Mouse (Mus musculus) heart, embryonic 13.5 days (tissue): ENCODE measurements around the gene Ank3. TPM values are rescaled to one million over a fixed set of nuclear protein-coding genes. Genes with fewer than 3 reads are reported as not detected.
A peak's percentile ranks its signal among the peaks of the same experiment; 100 is the strongest.

Source experiments
- ATAC-seq: fragments of 200-750 bp; cut with Nextera tagmentation; 2 replicates; pipeline ENCODE4 v1.8.0; 2017; ENCODE audit warnings: moderate TSS enrichment; ENCODE audit not compliant: insufficient number of reproducible peaks, low FRiP score, low TSS enrichment; ENCODE audit errors: extremely low read depth
- H3K27ac ChIP-seq: fragments of 300-500 bp; sonication (generic); replicated peaks from 2 replicates; pipeline ENCODE4 v1.5.1; 2015; ENCODE audit warnings: moderate library complexity, mild to moderate bottlenecking, inconsistent platforms
- H3K27me3 ChIP-seq: fragments of 300-500 bp; sonication (generic); replicated peaks from 2 replicates; pipeline ENCODE4 v1.6.1; 2015; ENCODE audit warnings: mild to moderate bottlenecking, inconsistent platforms
- H3K36me3 ChIP-seq: fragments of 300-500 bp; sonication (generic); 2 replicates; pipeline ENCODE4 v1.6.1; 2015; ENCODE audit warnings: mild to moderate bottlenecking, inconsistent platforms
- H3K4me1 ChIP-seq: fragments of 300-500 bp; sonication (generic); 2 replicates; pipeline ENCODE4 v1.6.1; 2015; ENCODE audit warnings: inconsistent platforms
- H3K4me2 ChIP-seq: fragments of 300-500 bp; sonication (generic); 2 replicates; pipeline ENCODE4 v1.6.1; 2015; ENCODE audit warnings: inconsistent platforms, mild to moderate bottlenecking, moderate library complexity
- H3K4me3 ChIP-seq: fragments of 300-500 bp; sonication (generic); 2 replicates; pipeline ENCODE4 v1.5.1; 2015; ENCODE audit warnings: moderate library complexity, mild to moderate bottlenecking, inconsistent platforms
- H3K9ac ChIP-seq: fragments of 300-500 bp; sonication (generic); 2 replicates; pipeline ENCODE4 v1.6.1; 2015; ENCODE audit warnings: inconsistent platforms, mild to moderate bottlenecking, moderate library complexity
- H3K9me3 ChIP-seq: fragments of 300-500 bp; sonication (generic); 2 replicates; pipeline ENCODE4 v1.6.1; 2016; ENCODE audit warnings: inconsistent platforms
- WGBS: fragments of 180-500 bp; shearing (Covaris S2); methylation state at CpG from one replicate; pipeline ENCODE4 v1.1.7; 2015; ENCODE audit warnings: mixed read lengths; 5-methylcytosine and 5-hydroxymethylcytosine counted together
- polyA plus RNA-seq: library from polyadenylated mRNA; unstranded; fragments of >200 nt; fragmentation: Nextera tagmentation; extraction: Ambion mirVana; gene quantifications from 2 replicates; pipeline ENCODE4 v1.2.1, GENCODE M21; 2015

Ank3 gene
- polyA plus RNA-seq, 1 experiment from 2014 or later, result 30.8 TPM

DNA sequence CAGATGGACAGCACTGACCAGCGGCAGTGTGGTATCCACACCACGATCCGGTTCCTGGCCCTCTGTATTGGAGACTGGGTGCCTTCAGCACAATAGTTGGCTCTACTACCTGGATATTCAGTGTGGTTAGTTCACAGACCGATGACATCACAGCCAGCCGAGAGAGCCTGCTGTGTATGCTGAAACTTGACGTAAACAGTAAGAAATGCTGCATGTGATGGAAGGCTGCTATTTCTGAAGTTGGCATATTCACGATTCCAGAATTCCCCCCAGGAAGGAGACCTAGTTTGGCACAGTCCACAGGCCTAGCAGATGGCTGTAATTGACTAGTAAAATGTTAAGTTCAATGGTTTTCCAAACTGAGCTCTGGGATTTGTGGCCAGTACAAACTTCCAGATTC lies 521.2 kb downstream of the Ank3 start:
- ATAC-seq, result no peak
- Histone ChIP-seq H3K9me3 (no peaks in the 10 kb centered on the region), H3K4me3 (no peak overlapping the region), H3K4me1 (peaks cover 28% of the 10 kb centered on the region), H3K27me3 (no peaks in the 10 kb centered on the region), H3K27ac (no peak overlapping the region), H3K4me2 (no peak overlapping the region), H3K36me3 (peaks cover 17% of the 10 kb centered on the region), H3K9ac (no peak overlapping the region)
- 79% methylated on average over 7 of the region's 7 CpGs for WGBS

- Histone ChIP-seq H3K4me1 (peaks cover 51% of the 10 kb centered on the region), H3K4me3 (no peak overlapping the region), H3K9me3 (no peaks in the 10 kb centered on the region), H3K4me2 (no peak overlapping the region), H3K27ac (0 out of 2 replicates have a peak overlapping the region, but pooled peaks have one; percentile 43), H3K36me3 (peaks cover 17% of the 10 kb centered on the region), H3K9ac (no peak overlapping the region), H3K27me3 (no peaks in the 10 kb centered on the region)
- 79% methylated on average over 5 of the region's 5 CpGs for WGBS
- no peak for ATAC-seq
These were observed 523.5 kb downstream of the Ank3 start for GRCm38 (mm10) chr10:69922076-69922475.

GRCm38 (mm10) chr10:69923801-69924200 lies 525.2 kb downstream of the Ank3 start:
- peaks cover 19% of the 10 kb centered on the region for H3K36me3 ChIP-seq
- peak overlapping the region; percentile 69 for H3K4me2 ChIP-seq
- 0 out of 2 replicates have a peak overlapping the region, but pooled peaks have one; percentile 10 for H3K9ac ChIP-seq
- ATAC-seq, result no peak
- no peaks in the 10 kb centered on the region for H3K27me3 ChIP-seq
- no peaks in the 10 kb centered on the region for H3K9me3 ChIP-seq
- peaks cover 56% of the 10 kb centered on the region for H3K4me1 ChIP-seq
- peak overlapping the region; percentile 52 for H3K4me3 ChIP-seq
- 0 out of 2 replicates have a peak overlapping the region, but pooled peaks have one; percentile 1 for H3K27ac ChIP-seq
- 12% methylated on average over 8 of the region's 8 CpGs for WGBS

DNA sequence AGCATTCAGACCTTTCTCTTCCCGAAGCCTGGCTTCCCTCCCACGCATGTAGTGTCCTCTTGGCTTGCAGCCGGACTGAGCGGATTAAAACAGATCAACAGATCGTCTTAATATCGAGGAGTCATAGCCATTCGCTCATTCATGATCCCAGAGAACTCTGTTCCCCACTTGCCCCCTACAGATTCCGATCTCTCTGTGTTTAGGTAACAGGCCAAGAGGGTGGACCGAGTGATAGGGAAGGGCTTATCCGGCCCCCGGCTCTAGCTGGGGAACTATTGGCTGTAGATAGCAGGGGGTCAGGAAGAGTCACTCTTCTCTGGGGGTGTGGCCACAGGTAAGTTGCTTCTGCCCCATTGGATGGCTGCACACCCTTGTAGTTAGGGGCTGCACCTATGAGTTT lies 525.7 kb downstream of the Ank3 start:
- ATAC-seq, result peak; percentile 79
- no peaks in the 10 kb centered on the region for H3K27me3 ChIP-seq
- peak overlapping the region; percentile 69 for H3K4me2 ChIP-seq
- H3K4me3 ChIP-seq, result peak overlapping the region; percentile 52
- H3K9ac ChIP-seq, result peak overlapping the region; percentile 77; the same call in 1 of the 2 replicates
- peaks cover 17% of the 10 kb centered on the region for H3K36me3 ChIP-seq
- 5% methylated on average over 11 of the region's 11 CpGs for WGBS
- H3K9me3 ChIP-seq, result no peaks in the 10 kb centered on the region
- peaks cover 56% of the 10 kb centered on the region for H3K4me1 ChIP-seq
- H3K27ac ChIP-seq, result 0 out of 2 replicates have a peak overlapping the region, but pooled peaks have one; percentile 1

DNA sequence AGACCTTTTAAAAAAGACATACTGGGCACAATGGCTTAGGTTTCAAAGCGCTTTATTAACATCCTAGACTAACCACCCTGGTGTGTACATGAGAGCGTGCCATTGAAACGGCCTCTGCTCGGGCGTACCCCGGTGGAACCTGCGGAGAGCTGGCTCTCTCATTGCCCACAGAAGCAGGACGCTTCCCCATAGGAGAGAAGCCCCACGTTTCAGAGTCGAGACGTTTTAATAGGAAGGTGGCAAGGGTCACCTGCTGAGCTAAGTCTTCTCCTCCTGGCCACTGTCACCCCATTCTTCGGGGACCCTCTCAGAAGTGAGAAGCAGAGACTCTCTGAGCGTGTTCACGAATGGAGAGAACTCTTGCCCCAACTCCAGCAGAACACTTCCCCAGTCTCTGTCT lies 526.3 kb downstream of the Ank3 start:
- Histone ChIP-seq H3K9ac (peak overlapping the region; percentile 77), H3K4me1 (peaks cover 56% of the 10 kb centered on the region), H3K4me2 (peak overlapping the region; percentile 69), H3K36me3 (peaks cover 16% of the 10 kb centered on the region), H3K27ac (peak overlapping the region; percentile 82), H3K4me3 (peak overlapping the region; percentile 52), H3K9me3 (no peaks in the 10 kb centered on the region), H3K27me3 (no peaks in the 10 kb centered on the region)
- peak; percentile 26; the same call in 1 of the 2 replicates for ATAC-seq
- 5% methylated on average over 14 of the region's 14 CpGs for WGBS

DNA sequence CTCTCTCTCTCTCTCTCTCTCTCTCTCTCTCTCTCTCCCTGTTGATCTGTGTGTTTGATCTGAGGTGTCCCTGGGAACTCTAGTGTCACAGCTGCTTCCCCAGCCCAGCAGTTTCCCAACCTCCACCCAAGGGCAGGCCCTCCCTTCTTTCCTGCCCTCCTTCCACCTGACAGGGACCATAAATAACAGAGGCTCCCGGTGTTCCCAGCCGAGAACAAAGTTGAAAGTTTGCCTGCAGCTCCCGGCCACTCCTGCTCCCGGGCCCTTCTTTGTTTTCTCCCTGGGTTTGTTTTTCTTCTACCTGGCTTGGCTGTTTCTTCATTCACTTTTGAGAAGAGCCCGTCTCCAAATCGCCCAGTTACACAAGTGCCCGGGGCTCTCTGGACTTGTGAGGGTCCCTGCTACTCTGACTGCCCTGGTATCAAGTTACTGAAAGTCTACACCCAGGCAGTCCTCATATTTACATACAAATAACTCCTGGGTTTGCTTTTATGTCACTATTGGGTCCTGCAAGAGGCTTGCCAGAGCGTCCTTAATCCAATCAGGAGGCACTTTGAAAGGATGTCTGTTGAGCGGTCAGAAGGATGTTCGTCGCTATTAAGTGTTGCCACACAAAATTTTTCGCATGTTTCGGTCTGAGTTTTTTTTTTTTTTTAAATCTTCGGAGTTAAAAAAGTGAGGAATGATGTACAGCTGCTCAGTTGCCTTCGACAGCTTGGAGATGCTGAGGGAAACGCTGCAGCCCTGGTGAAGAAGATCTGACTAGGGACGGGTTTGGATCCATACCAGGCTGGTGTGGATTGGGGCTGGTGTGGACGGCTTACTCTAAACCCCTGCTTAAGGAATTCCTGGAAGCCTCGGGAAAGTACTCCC lies 526.9 kb downstream of the Ank3 start:
- H3K4me2 ChIP-seq, result peak overlapping the region; percentile 69
- peaks cover 56% of the 10 kb centered on the region for H3K4me1 ChIP-seq
- H3K9me3 ChIP-seq, result no peaks in the 10 kb centered on the region
- H3K27me3 ChIP-seq, result no peaks in the 10 kb centered on the region
- H3K4me3 ChIP-seq, result peak overlapping the region; percentile 52
- H3K27ac ChIP-seq, result peak overlapping the region; percentile 82
- 1% methylated on average over 19 of the region's 19 CpGs for WGBS
- peaks cover 13% of the 10 kb centered on the region for H3K36me3 ChIP-seq
- no peak; the same call in 1 of the 2 replicates for ATAC-seq
- H3K9ac ChIP-seq, result peak overlapping the region; percentile 77

GRCm38 (mm10) chr10:69926158-69926882 lies 527.7 kb downstream of the Ank3 start:
- Histone ChIP-seq H3K27ac (peak overlapping the region; percentile 82), H3K9me3 (no peaks in the 10 kb centered on the region), H3K9ac (peak overlapping the region; percentile 77), H3K27me3 (no peaks in the 10 kb centered on the region), H3K36me3 (peaks cover 14% of the 10 kb centered on the region), H3K4me3 (peak overlapping the region; percentile 52), H3K4me2 (peak overlapping the region; percentile 69), H3K4me1 (peaks cover 56% of the 10 kb centered on the region)
- no peak for ATAC-seq
- 10% methylated on average over 11 of the region's 11 CpGs for WGBS

DNA sequence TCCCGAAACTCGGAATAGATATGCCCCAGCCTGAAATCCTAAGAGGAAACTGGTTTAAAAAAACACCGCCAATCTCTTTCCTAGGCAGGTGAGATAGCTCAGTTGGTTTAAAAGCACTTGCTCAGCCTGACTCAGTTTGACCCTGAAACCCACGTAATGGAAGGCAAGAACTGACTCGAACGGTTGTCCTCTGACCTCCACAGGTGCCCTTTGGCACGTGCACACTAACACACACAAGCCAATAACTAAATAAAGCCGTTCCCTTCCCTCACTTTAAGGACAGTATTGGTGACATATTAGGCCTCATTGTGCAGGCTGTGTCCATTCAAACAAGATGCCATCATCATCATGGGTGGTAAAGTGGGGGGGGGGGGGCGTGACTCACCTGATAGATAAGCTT lies 528.4 kb downstream of the Ank3 start:
- ATAC-seq, result no peak
- Histone ChIP-seq H3K27ac (peak overlapping the region; percentile 82), H3K4me1 (peaks cover 53% of the 10 kb centered on the region), H3K36me3 (peaks cover 19% of the 10 kb centered on the region), H3K27me3 (no peaks in the 10 kb centered on the region), H3K4me2 (peak overlapping the region; percentile 69), H3K9ac (peak overlapping the region; percentile 66), H3K4me3 (peak overlapping the region; percentile 52), H3K9me3 (no peaks in the 10 kb centered on the region)
- WGBS, result 15% methylated on average over 9 of the region's 9 CpGs

- H3K9me3 ChIP-seq, result no peaks in the 10 kb centered on the region
- peaks cover 31% of the 10 kb centered on the region for H3K36me3 ChIP-seq
- H3K4me2 ChIP-seq, result no peak overlapping the region
- peaks cover 42% of the 10 kb centered on the region for H3K4me1 ChIP-seq
- no peaks in the 10 kb centered on the region for H3K27me3 ChIP-seq
- no peak overlapping the region for H3K27ac ChIP-seq
- WGBS, result 74% methylated on average over 7 of the region's 7 CpGs
- no peak overlapping the region for H3K4me3 ChIP-seq
- no peak overlapping the region for H3K9ac ChIP-seq
- ATAC-seq, result no peak
These were observed 529.8 kb downstream of the Ank3 start for GRCm38 (mm10) chr10:69928358-69928757.

- ATAC-seq, result no peak
- H3K27me3 ChIP-seq, result no peaks in the 10 kb centered on the region
- H3K9me3 ChIP-seq, result no peaks in the 10 kb centered on the region
- peaks cover 21% of the 10 kb centered on the region for H3K4me1 ChIP-seq
- no peak overlapping the region for H3K4me3 ChIP-seq
- no peak overlapping the region for H3K4me2 ChIP-seq
- no peak overlapping the region for H3K9ac ChIP-seq
- no peak overlapping the region for H3K27ac ChIP-seq
- 90% methylated on average over 8 of the region's 8 CpGs for WGBS
- peaks cover 51% of the 10 kb centered on the region for H3K36me3 ChIP-seq
These were observed 531.9 kb downstream of the Ank3 start for GRCm38 (mm10) chr10:69930503-69930902.

DNA sequence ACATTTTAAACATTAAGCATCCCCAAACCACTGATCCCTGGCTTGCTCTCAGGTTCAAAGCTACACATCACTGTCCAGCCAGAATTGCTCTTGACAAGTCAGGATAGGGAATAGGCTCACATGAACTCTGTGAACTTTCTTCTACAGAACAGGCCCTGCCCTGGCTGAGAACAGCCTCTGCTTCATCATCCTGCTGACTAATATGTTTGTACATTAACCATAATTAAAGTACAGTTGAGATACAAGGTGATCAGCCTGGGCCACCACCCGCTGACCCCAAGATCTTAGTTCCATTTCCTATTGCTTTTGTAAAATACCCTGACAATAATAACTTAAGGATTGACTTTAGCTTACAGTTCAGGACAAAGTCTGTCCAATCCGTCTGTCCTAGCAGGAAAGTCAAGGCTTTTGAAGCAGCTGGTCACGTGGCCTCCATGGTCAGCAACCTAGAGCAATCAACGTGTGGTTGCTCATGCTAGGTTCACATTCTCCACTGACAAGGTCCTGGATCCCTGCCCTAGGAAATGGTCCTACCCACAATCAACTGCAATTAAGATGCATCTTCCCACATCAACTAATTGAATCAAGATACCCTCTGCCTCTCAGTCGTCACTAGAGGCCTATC lies 538.0 kb downstream of the Ank3 start:
- Histone ChIP-seq H3K27me3 (no peaks in the 10 kb centered on the region), H3K4me3 (no peak overlapping the region), H3K9ac (no peak overlapping the region), H3K9me3 (peaks cover 4% of the 10 kb centered on the region; the same call in 1 of the 2 replicates), H3K36me3 (peaks cover 79% of the 10 kb centered on the region), H3K4me2 (no peak overlapping the region), H3K27ac (no peak overlapping the region), H3K4me1 (no peaks in the 10 kb centered on the region)
- ATAC-seq, result no peak
- WGBS, result 77% methylated on average over 5 of the region's 5 CpGs
